Mouse (Mus musculus): ENCODE measurements around the gene Olfr561.

Olfr561 gene

DNA sequence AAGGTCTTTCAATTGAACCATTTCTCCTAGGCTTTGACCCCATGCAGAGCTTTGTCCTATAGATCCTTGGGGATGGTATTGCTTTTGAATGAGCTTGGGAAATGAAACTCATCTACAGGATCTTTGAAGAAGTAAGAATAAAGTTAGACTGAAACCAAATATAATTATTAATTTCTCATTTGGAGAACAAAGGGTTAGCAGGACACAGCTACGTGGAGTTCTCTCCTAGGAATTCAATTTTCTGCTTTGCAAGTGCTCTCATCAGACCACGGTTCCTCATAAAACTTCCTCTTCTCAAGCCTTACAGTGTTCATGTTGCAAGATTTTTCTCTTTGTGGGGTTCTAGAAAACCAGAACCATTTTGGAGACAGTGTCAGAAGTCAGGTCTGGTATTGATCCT lies at the start of gene Olfr561:
Olfr561 (plus strand) TSS at position 301 of the 400 bp plus-strand sequence.
- DNase-seq (ENCODE audit: low read depth, low spot score), result no peak

- DNase-seq (ENCODE audit: low read depth, low spot score), result no peak
Measured at GRCm38 (mm10) chr7:102727391-102727790, 43.6 kb upstream of the Olfr561 start, which contains the start of gene Olfr559. Gene Olfr559, minus strand, starts transcription at chr7:102727491.

DNA sequence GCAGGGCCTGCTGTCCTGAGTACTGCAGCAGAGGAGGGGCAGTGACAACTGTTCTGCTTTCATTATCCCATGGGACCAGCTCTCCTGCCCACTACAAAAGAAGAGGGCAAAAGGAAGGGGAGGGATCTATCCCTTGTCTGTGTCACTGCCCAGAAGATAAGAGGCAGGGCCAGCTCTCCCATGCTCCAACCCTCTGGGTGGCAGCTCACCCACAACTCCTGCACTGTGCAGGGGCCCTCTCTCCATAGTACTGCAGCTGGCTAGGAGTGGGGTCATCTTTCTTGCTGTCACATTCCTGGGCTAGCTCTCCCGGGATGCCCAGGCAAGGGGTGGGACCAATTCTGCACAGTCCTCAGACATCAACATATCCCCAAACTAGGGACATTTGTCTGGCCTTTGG lies 37.2 kb upstream of the Olfr561 start:
- DNase-seq (ENCODE audit: low read depth, low spot score), result no peak

- no peak for DNase-seq (ENCODE audit: low read depth, low spot score)
Measured at GRCm38 (mm10) chr7:102737705-102738104, 33.3 kb upstream of the Olfr561 start.

GRCm38 (mm10) chr7:102752086-102752485 lies 18.9 kb upstream of the Olfr561 start:
- no peak for DNase-seq (ENCODE audit: low read depth, low spot score)

GRCm38 (mm10) chr7:102759266-102759665 lies 11.8 kb upstream of the Olfr561 start, which contains the start of the genes Olfr560 and Olfr78:
Gene Olfr560, minus strand, starts transcription at chr7:102759366.
Gene Olfr78, minus strand, starts transcription at chr7:102759471.
- no peak for DNase-seq (ENCODE audit: low read depth, low spot score)

GRCm38 (mm10) chr7:102803180-102803579 lies 32.2 kb downstream of the Olfr561 start, which contains the start of gene Olfr564:
Gene Olfr564, plus strand, starts transcription at chr7:102803480.
- DNase-seq (ENCODE audit: low read depth, low spot score), result no peak

Data from retina, adult 2 months (tissue).